Comparison of ENCODE assay signal across 7 mouse cellular contexts in the genomic region with DNA sequence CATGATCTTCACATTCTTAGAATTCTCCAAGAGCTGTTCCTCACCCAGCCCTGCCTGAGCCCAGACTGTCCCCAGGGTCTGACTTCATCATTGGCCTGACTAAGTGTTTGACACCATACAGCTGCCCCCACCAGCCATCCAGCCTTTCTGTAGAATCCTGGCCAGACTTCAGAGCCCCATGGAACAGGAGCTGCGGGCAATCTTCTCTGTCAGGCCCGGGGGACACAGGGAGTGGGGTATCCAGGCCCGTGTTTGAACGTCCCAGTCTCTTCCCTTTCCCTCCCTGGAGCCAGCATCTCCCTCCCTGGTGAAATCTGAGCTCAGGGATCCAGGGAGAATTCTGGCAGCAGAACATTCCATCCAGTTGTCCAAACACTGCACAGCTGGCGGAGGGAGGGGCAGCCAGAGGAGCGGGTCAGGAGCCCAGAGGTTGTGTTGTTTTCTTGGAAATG. TPM values are rescaled to one million over a fixed set of nuclear protein-coding genes. Genes with fewer than 3 reads are reported as not detected.
DNase-seq lines count a peak whose midpoint lies in the region; ATAC-seq and TF ChIP-seq lines count a peak whose summit lies in the region.

No protein-coding gene starts in this region.

- peaks cover 40% of the 10 kb centered on the region for H3K4me1 ChIP-seq in embryonic facial prominence, embryonic 13.5 days
- H3K4me1 ChIP-seq in lung, adult 2 months (ENCODE audit: control insufficient read depth, insufficient read depth, low read length) = no peaks in the 10 kb centered on the region
- no peaks in the 10 kb centered on the region for H3K4me1 ChIP-seq in cerebellum, adult 2 months (ENCODE audit: control insufficient read depth, insufficient read depth, low read length)

- H3K27me3 ChIP-seq in Patski = no peaks in the 10 kb centered on the region
- H3K27me3 ChIP-seq in embryonic facial prominence, embryonic 13.5 days = no peaks in the 10 kb centered on the region
- H3K27me3 ChIP-seq in cerebellum, adult 2 months (ENCODE audit: control insufficient read depth, insufficient read depth, low read length) = no peaks in the 10 kb centered on the region

- CTCF ChIA-PET in Patski (lab: Charles Lee) = interaction anchor here (1.6 to 2.8 kb wide), 3 partner anchors 10 to 22 kb away, joined by 4 to 12 read pairs (median 10); a partner anchor contains a TSS

- no peak for DNase-seq in Patski (ENCODE audit: low read depth, low spot score)
- DNase-seq in heart, postnatal 36 days = peak; percentile 70 to 76
- peak; percentile 24 for DNase-seq in lung, adult 2 months
- no peak for DNase-seq in cerebellum, adult 2 months
- no peak for DNase-seq in layer of hippocampus, postnatal 25 days (ENCODE audit: extremely low spot score in 1 of 2, low spot score in 1 of 2)
- no peak for DNase-seq in right cerebral cortex, postnatal 4 days

- peak overlapping the region; percentile 97 for H3K27ac ChIP-seq in embryonic facial prominence, embryonic 13.5 days
- no peak overlapping the region for H3K27ac ChIP-seq in cerebellum, adult 2 months (ENCODE audit: insufficient read depth, low read length)

- no peaks in the 10 kb centered on the region for H3K36me3 ChIP-seq in embryonic facial prominence, embryonic 13.5 days

- H3K4me3 ChIP-seq in embryonic facial prominence, embryonic 13.5 days = no peak overlapping the region
- H3K4me3 ChIP-seq in lung, adult 2 months (replicated peaks; ENCODE audit: extremely low read depth, low read depth, low read length) = no peak overlapping the region
- H3K4me3 ChIP-seq in cerebellum, adult 2 months (replicated peaks; ENCODE audit: insufficient read depth, low read depth, low read length) = no peak overlapping the region

- TF ChIP-seq POLR2A in lung, adult 2 months (IDR thresholded peaks at IDR 0.05; ENCODE audit: borderline replicate concordance, extremely low read depth, low read depth, low read length) = no peak
- TF ChIP-seq POLR2A in cerebellum, adult 2 months (IDR thresholded peaks at IDR 0.05; ENCODE audit: borderline replicate concordance, insufficient read depth, low read length) = no peak

- ATAC-seq in Patski = peak; percentile 59
- peak; percentile 52; the same call in 1 of the 2 replicates for ATAC-seq in embryonic facial prominence, embryonic 13.5 days (ENCODE audit: insufficient number of reproducible peaks, insufficient read depth, low FRiP score, low TSS enrichment, low read depth)

- no peaks in the 10 kb centered on the region for H3K9me3 ChIP-seq in embryonic facial prominence, embryonic 13.5 days

- TF ChIP-seq CTCF in Patski (IDR thresholded peaks at IDR 0.05) = no peak
- no peak for TF ChIP-seq CTCF in lung, adult 2 months (IDR thresholded peaks at IDR 0.05; ENCODE audit: insufficient read depth, low read length)
- TF ChIP-seq CTCF in cerebellum, adult 2 months (IDR thresholded peaks at IDR 0.05; ENCODE audit: borderline replicate concordance, insufficient read depth, low read depth, low read length) = no peak

- WGBS in embryonic facial prominence, embryonic 13.5 days = 6% methylated on average over 6 of the region's 6 CpGs
- 40% methylated on average over 6 of the region's 6 CpGs for WGBS in lung, adult 2 months
- WGBS in cerebellum, adult 2 months = 31% methylated on average over 6 of the region's 6 CpGs

- peak overlapping the region; percentile 32; the same call in 1 of the 2 replicates for H3K9ac ChIP-seq in embryonic facial prominence, embryonic 13.5 days

- H3K4me2 ChIP-seq in embryonic facial prominence, embryonic 13.5 days = peak overlapping the region; percentile 26

- POLR2A ChIA-PET in Patski (lab: Charles Lee) = no interaction called here

- in situ Hi-C loops in Patski (cut with MboI; ENCODE audit: low pct_unique_long_range_greater_than_20kb) = no loop called here

- intact Hi-C loops in heart, postnatal 36 days (cut with DNase I) = no loop called here

RNA-seq across cellular contexts. Expression of a gene that starts 11.4 kb away (rescaled TPM):
- 0.71 TPM for polyA plus RNA-seq in Patski (2021)
- 42.0 and 43.3 TPM in 2 replicates for polyA plus RNA-seq in embryonic facial prominence, embryonic 13.5 days (2015; fragmentation: Nextera tagmentation; extraction: Ambion mirVana)
- total RNA-seq in heart, postnatal 36 days (2021) = 1 to 10 TPM; 7.9 to 8.7 TPM
- polyA plus RNA-seq in lung, adult 2 months (2012; rRNA removed) = 10.5 and 13.8 TPM in 2 replicates
- 9.5 and 9.7 TPM in 2 replicates for polyA plus RNA-seq in cerebellum, adult 2 months (2012; rRNA removed)
- total RNA-seq in layer of hippocampus, postnatal 25 days (2021) = 1 to 10 TPM; 9.3 TPM

RNA-seq across cellular contexts. Expression of a gene that starts 11.4 kb away (rescaled TPM):
- not detected for polyA plus RNA-seq in Patski (2021)
- polyA plus RNA-seq in embryonic facial prominence, embryonic 13.5 days (2015; fragmentation: Nextera tagmentation; extraction: Ambion mirVana) = 0.73 and 0.98 TPM in 2 replicates
- total RNA-seq in heart, postnatal 36 days (2021) = under 1 TPM; 0.11 to 0.14 TPM
- 2.3 and 3.1 TPM in 2 replicates for polyA plus RNA-seq in lung, adult 2 months (2012; rRNA removed)
- polyA plus RNA-seq in cerebellum, adult 2 months (2012; rRNA removed) = 0.77 and 1.1 TPM in 2 replicates
- under 1 TPM; 0.85 to 0.96 TPM for total RNA-seq in layer of hippocampus, postnatal 25 days (2021)

RNA-seq across cellular contexts. Expression of a gene that starts 28.5 kb away (rescaled TPM):
- polyA plus RNA-seq in Patski (2021) = 227 TPM
- polyA plus RNA-seq in embryonic facial prominence, embryonic 13.5 days (2015; fragmentation: Nextera tagmentation; extraction: Ambion mirVana) = 8.6 and 10.0 TPM in 2 replicates
- total RNA-seq in heart, postnatal 36 days (2021) = 10 to 100 TPM; 37.8 to 39.8 TPM
- 283 and 341 TPM in 2 replicates for polyA plus RNA-seq in lung, adult 2 months (2012; rRNA removed)
- 30.9 and 35.5 TPM in 2 replicates for polyA plus RNA-seq in cerebellum, adult 2 months (2012; rRNA removed)
- 10 to 100 TPM; 26.3 to 27.9 TPM for total RNA-seq in layer of hippocampus, postnatal 25 days (2021)

RNA-seq across cellular contexts. Expression of a gene that starts 32.5 kb away (rescaled TPM):
- polyA plus RNA-seq in Patski (2021) = 2,141 TPM
- 1,553 and 1,793 TPM in 2 replicates for polyA plus RNA-seq in embryonic facial prominence, embryonic 13.5 days (2015; fragmentation: Nextera tagmentation; extraction: Ambion mirVana)
- 1,000 to 10,000 TPM; 2,889 to 3,152 TPM for total RNA-seq in heart, postnatal 36 days (2021)
- 4,642 and 7,955 TPM in 2 replicates for polyA plus RNA-seq in lung, adult 2 months (2012; rRNA removed)
- polyA plus RNA-seq in cerebellum, adult 2 months (2012; rRNA removed) = 4,588 and 5,845 TPM in 2 replicates
- total RNA-seq in layer of hippocampus, postnatal 25 days (2021) = 1,000 to 10,000 TPM; 2,794 to 3,082 TPM

Comparison
In these comparisons a context has a peak if more than half of its experiments do, and no peak if none do; other contexts are left out.
1. DNase-seq: peak in heart, postnatal 36 days (2 of 2) and lung, adult 2 months (single experiment); none in Patski (single experiment), cerebellum, adult 2 months (0 of 2), layer of hippocampus, postnatal 25 days (0 of 2) and right cerebral cortex, postnatal 4 days (single experiment).